Mouse (Mus musculus) Patski (cell line): ENCODE data around the gene Pcbp3. TPM values are rescaled to one million over a fixed set of nuclear protein-coding genes. Genes with fewer than 3 reads are reported as not detected.
"Not testable (repeated sequence)": the region's sequence is repeated elsewhere in the genome, so short reads cannot be mapped to it uniquely, and the experiment has no call there.

Source experiments
- ATAC-seq: fragments of 100-300 bp; one replicate; pipeline ENCODE4 v1.8.0; 2021
- CTCF ChIA-PET: fragments of 350-600 bp; sonication (Branson Sonifier 250); formaldehyde crosslinking; loops from one replicate; lab custom pipeline; 2022; ENCODE audit warnings: inconsistent platforms; lab: Charles Lee
- POLR2A ChIA-PET: fragments of 350-600 bp; sonication (Branson Sonifier 250); formaldehyde crosslinking; loops from one replicate; lab custom pipeline; 2022; ENCODE audit warnings: antibody characterized with exemption, inconsistent platforms; lab: Charles Lee
- DNase-seq: peaks from one replicate; pipeline ENCODE4 v3.0.0-alpha.2; 2011; ENCODE audit warnings: low read depth, low spot score
- H3K27me3 ChIP-seq: fragments of 371-371 bp; one replicate; pipeline ENCODE4 v1.5.1; 2021
- CTCF ChIP-seq: fragments of 100-300 bp; IDR thresholded peaks from one replicate; pipeline ENCODE4 v1.5.1; 2021
- in situ Hi-C: fragments of 300-500 bp; cut with MboI; formaldehyde crosslinking; loops from 3 replicates; pipeline ENCODE4 v1.11.1; 2018; ENCODE audit warnings: low pct_unique_long_range_greater_than_20kb, mixed read lengths
- polyA plus RNA-seq: library from polyadenylated mRNA; unstranded; gene quantifications from one replicate; pipeline ENCODE4 v1.2.3, GENCODE M21; 2021

The Pcbp3 gene
- polyA plus RNA-seq, 1 experiment from 2014 or later = 31.4 TPM

DNA sequence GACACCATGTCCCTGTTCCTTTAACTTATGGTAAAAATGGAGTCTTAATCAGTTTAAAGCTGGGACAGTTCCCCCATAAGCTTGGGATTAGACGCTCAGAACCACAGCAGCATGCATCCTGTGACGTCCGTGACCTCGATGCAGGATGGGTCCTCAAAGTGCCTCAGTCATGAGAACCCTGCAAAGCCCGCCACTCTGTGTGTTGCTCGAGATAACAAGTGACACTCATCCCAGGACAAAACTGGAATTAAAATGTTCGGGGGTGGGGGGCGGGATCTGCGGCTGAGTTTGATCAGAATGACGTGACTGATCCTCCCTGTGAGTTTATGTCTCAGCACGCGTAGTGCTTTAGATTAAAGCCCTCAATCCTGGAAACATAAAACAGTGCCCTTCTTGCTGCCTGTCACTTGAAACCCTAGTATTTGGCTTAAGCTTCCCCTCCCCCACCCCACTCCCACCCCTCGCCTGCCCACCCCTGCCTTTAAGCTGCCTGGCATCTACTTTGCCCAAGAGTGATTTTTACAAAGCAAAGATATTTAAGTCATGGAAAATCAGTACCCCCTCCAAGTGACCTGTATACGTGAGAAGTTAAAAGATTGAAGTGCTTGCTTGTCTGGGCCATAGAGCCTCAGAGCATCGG lies 12.2 kb upstream of the Pcbp3 start:
- ChIA-PET CTCF (no interaction called here), POLR2A (no interaction called here)
- TF ChIP-seq CTCF = no peak
- ATAC-seq = no peak
- DNase-seq = no peak
- in situ Hi-C loops = no loop called here
- no peaks in the 10 kb centered on the region for H3K27me3 ChIP-seq

DNA sequence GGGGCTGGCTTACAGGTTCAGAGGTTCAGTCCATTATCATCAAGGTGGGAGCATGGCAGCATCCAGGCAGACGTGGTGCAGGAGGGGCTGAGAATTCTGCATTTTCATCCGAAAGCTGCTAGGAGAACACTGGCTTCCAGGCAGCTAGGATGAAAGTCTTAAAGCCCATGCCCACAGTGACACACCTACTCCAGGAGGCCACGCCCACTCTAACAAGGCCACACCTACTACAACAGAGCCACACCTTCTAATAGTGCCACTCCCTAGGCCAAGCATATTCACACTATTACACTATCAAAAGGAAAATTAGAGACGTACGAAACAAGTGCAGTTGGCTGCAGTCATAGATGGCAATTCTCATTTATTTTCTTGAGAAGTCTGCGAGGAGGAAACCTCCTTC lies 10.6 kb upstream of the Pcbp3 start:
- CTCF ChIA-PET, POLR2A ChIA-PET, DNase-seq: not testable (repeated sequence)

DNA sequence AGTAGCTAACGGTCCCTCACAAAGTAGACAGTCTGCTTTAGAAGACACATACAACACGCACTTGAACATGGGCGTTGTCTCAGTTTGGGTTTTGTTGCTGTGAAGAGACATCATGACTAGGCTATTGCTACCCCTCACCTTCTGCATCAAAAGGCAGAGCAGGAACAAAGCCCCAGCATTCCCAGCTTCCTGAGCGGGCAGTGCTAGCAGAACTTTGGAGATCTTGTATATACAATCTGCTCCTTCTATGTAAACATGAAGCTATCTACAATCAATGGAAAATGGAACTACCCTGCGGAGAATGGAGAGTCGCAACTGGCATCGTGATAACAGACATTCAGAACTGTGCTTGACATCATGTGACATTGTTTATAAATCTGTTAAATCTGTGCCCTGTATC lies 9.3 kb upstream of the Pcbp3 start:
- no peak for DNase-seq
- no peak for TF ChIP-seq CTCF
- no peak for ATAC-seq
- no peaks in the 10 kb centered on the region for H3K27me3 ChIP-seq
- in situ Hi-C loops = no loop called here
- ChIA-PET POLR2A (no interaction called here), CTCF (interaction anchor here (1.1 kb wide), 1 partner anchor 12 kb away, joined by 3 read pairs; no protein-coding TSS in a partner anchor)

More for the DNA sequence above, 10.6 kb upstream of the Pcbp3 start:
- ATAC-seq, in situ Hi-C loops, H3K27me3 ChIP-seq: not testable (repeated sequence)

DNA sequence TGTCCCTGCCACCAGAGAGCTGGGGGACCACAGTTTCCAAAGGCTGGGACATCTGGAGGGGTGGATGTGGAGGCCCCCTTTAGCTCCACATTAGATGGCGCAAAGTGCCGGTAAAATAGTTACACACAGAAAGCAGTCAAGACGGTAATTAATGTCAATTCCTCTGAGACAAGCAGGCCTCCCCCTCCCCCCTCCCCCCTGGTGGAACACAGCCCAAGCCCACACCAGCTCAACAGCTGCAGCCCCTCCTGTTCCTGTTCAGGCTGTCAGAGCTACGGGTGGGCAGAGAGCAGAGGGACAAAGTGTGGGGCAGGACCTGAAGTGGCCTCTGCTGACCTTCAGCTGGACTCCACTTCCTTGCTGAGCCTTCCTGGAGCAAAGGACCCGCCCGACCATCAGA lies 2.7 kb upstream of the Pcbp3 start:
- no peak for ATAC-seq
- ChIA-PET POLR2A (no interaction called here), CTCF (interaction anchor here (0.8 kb wide), 1 partner anchor 120 kb away, joined by 3 read pairs; no protein-coding TSS in a partner anchor)
- TF ChIP-seq CTCF = no peak
- in situ Hi-C loops = no loop called here
- no peaks in the 10 kb centered on the region for H3K27me3 ChIP-seq
- no peak for DNase-seq

DNA sequence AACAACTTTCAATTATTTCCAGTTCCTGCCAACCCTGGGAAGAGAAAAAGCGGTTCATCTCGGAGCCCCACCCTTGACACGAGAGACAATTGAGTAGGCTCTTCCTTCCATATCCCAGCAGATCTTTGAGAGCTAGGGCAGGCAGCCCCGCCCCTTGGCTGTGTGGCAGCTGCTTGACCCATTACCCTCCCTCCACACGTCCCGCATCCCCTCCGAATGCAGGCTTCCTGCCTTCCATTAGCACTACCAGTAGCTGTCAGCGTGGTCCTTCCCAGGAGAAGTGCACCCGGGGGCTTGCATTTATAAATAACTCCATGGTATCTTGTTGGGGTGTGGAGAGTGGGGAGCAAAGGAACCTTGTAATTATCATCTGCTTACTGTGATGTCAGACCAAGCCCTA lies 2.3 kb upstream of the Pcbp3 start:
- TF ChIP-seq CTCF = no peak
- H3K27me3 ChIP-seq = no peaks in the 10 kb centered on the region
- in situ Hi-C loops = no loop called here
- no peak for ATAC-seq
- ChIA-PET POLR2A (no interaction called here), CTCF (interaction anchor here (0.8 kb wide), 1 partner anchor 119 kb away, joined by 3 read pairs; no protein-coding TSS in a partner anchor)
- no peak for DNase-seq

DNA sequence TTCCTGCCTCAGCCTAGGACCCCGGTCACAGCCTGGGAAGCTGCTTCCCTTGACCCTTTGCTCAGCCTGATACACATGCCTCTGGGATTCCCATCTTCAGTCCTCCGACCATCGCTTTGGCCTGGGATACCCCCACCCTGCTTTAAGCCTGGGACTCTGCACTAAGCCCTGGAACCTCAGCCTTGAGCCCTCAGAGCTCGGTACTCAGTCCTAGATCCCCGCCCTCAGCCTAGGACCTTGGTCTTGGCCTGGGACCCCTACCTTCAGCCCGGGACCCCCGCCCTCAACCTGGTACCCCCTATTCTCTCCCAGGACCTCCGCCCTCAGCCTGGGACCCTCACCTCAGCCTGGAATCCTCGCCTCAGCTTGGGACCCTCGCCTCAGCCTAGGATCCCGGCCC lies 531 bp downstream of the Pcbp3 start:
- DNase-seq (no peak), ATAC-seq (no peak)
- no peaks in the 10 kb centered on the region for H3K27me3 ChIP-seq
- no peak for TF ChIP-seq CTCF
- in situ Hi-C loops = no loop called here
- ChIA-PET POLR2A (no interaction called here), CTCF (interaction anchor here (0.8 kb wide), 1 partner anchor 30 kb away, joined by 3 read pairs; no protein-coding TSS in a partner anchor)

DNA sequence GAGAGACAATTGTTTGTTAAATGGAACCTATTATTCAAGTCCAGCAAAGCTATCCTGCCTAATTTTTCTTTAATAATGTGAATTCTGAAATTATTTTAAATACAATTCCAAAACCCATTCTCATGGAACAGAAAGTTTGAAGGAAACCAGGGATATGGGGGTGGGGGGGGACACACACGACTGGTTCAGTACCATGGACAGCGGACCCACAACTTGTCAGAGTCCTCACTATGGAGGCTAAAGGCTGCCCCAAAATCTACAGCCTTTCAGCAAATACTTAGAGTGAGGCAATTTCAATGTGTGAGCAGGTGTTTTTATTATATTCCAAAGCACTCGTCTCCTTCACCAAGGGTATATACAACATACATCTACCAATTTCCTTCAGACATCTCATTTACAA lies 3.5 kb downstream of the Pcbp3 start:
- ATAC-seq (no peak), DNase-seq (no peak)
- in situ Hi-C loops = no loop called here
- ChIA-PET POLR2A (no interaction called here), CTCF (no interaction called here)
- TF ChIP-seq CTCF = no peak
- H3K27me3 ChIP-seq = no peaks in the 10 kb centered on the region

DNA sequence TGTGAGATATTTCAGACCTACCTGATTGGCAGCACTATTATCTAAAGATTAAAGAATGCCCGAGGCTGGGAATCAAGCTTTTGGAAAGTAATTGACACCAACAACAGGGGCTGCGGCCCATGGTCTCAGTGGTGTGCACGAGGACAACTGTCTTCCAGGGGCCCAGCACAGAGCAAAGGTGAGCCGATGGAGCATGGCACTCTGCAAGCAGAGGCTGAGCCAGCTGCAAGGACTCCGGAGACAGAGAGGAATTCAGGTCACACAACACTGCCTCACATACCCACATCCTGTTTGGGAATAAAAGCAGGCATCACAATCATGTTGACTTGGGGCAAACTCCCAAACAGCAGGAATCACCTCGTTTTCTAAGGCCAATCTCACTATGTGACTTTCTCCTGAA lies 5.5 kb downstream of the Pcbp3 start:
- ChIA-PET CTCF (no interaction called here), POLR2A (no interaction called here)
- in situ Hi-C loops = no loop called here
- no peak for DNase-seq
- ATAC-seq = peak; percentile 35
- no peak for TF ChIP-seq CTCF
- no peaks in the 10 kb centered on the region for H3K27me3 ChIP-seq

DNA sequence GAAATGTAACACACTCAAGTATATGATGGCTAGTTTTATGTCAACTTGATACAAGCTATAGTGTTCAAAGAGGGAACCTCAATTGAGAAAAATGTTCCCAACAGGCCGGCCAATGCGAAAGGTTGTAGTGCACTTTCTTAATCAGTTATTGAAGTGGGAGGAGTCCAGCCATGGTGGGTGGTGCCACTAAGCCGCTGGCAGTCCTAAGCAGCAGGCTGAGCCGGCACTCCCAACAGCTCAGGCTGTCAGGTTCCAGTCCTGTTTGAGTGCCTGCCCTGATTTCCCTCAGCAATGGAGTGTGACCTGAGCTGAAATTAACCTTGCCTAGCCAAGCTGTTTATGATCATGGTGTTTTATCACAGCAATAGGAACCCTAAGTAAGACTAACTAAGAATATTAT lies 20.6 kb downstream of the Pcbp3 start:
- DNase-seq = no peak
- POLR2A ChIA-PET = no interaction called here
- no peaks in the 10 kb centered on the region for H3K27me3 ChIP-seq
- in situ Hi-C loops = no loop called here
- CTCF ChIA-PET = interaction anchor here (1.6 kb wide), 1 partner anchor 8 kb away, joined by 6 read pairs; no protein-coding TSS in a partner anchor
- ATAC-seq = no peak
- no peak for TF ChIP-seq CTCF

DNA sequence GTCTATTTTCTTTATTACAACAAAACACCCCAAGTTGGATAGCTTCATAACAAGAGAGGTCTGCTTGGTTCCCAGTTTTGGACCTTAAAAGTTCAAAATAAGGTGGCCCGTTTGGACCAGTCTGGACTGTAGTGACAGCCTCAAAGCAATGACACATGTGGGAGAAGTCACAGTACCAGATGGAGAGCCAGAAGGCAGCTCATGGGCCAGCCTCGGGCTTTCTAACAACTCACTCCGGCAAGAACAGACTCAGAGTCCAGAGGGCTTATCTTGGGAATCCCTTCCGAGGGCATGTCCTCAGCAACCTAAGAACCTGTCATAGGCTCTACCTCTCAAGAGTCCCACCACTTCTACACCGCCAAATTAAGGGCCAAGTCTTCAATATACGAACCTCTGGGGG lies 24.9 kb downstream of the Pcbp3 start:
- in situ Hi-C loops = no loop called here

DNA sequence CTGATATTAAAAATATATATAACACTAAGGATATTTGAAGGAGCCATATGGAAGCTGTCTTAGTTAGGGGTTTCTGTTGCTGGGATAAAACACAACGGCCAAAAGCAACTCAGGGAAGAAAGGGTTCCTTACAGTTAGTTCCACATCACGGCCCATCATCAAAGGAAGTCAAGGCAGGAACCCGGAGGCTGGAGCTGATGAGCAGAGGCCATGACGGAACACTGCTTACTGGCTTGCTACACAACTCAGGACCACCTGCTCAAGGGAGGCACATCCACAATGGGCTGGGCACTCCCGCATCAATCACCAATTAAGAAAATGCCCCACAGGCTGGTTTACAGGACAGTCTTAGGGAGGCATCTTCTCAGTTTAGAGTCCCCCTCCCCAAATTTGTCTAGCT lies 26.9 kb downstream of the Pcbp3 start:
- ATAC-seq (no peak), DNase-seq (no peak)
- ChIA-PET CTCF (interaction anchor here (0.8 kb wide), 1 partner anchor 10 kb away, joined by 3 read pairs; no protein-coding TSS in a partner anchor), POLR2A (no interaction called here)
- H3K27me3 ChIP-seq = no peaks in the 10 kb centered on the region
- TF ChIP-seq CTCF = no peak
- in situ Hi-C loops = no loop called here

More for the DNA sequence above, 24.9 kb downstream of the Pcbp3 start:
- no peak for TF ChIP-seq CTCF
- ChIA-PET CTCF (no interaction called here), POLR2A (no interaction called here)
- DNase-seq (no peak), ATAC-seq (no peak)
- H3K27me3 ChIP-seq = no peaks in the 10 kb centered on the region
